Mouse (Mus musculus): Measurements from ENCODE around the gene Efna3. TPM values are rescaled to one million over a fixed set of nuclear protein-coding genes. Genes with fewer than 3 reads are reported as not detected.

Gene Efna3
- total RNA-seq, 2 experiments from 2014 or later = not detected

DNA sequence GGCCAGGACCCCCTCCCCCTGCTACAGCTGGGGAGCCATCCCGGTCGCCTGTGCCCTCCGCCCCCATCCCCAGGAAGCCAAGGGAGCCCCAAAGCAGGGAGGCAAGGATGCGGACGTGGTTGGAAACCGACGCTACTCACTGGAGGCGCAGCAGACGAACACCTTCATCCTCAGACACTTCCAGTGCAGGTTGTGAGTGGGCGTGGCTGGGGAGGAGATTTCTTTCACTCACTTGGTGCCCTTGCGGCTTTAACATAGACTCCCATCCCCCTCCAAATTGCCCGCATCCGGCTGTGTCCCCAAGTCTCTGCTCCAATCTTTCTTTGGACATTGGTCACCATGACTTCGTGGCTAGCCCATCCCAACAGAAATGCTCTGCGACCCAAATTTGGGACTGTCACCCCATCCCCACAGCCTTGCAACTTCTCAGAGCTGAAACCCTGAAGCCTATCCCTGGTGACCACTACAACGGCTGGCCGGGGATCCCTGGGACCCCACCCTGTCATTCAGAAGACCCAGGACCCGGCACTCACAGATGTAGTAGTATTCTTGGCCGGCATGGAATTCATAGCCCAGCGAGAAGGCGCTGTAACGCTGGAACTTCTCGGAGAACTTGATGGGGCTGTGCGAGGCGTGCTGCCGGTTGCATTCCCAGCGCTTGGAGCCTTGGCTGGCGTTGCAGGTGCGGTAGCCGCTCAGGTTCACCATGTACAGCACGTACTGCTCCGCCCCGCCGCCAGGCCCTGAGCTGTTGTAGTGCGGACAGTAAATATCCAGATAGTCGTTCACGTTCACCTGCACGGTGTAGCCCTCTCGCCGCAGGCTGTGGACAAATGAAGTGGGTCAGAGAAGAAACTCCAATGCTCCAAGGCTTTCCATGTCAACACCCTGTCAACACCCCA lies 6.6 kb downstream of the Efna3 start:
- no peak for DNase-seq

DNA sequence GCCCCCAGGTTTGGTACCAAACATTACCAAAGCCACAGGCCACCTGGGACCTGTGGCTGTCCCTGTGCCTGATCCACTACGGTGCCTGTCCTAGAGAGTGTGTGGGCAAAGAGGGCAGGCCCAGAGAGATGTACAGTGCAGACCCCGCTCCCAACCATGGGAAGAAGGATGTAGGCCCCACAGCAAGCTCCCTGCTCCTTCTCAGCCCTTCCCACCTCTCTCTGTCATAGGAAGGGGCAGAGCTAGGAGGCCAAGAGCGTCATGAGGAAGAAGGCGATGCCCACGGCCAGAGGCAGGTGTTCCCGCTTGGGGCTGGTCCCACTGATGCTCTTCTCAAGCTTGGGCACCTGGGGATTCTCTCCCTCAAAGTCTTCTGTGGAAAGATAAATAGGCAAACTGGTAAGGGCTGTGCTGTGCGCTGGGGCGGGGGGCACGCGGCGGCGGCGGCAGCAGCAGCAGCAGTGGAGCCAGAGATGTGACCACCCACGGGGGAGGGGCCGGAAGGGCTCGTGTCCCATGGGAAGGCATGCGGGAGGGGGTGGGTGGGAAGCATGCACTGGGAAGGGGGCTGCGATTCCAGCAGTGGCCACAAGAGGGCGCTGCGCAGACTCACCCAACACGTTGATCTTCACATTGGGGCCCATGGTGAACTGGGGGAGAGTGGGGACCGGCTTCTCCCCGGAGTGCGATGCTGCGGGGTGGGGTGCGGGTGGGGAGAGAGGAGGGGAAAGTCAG lies 7.4 kb downstream of the Efna3 start:
- DNase-seq = peak; percentile 90

DNA sequence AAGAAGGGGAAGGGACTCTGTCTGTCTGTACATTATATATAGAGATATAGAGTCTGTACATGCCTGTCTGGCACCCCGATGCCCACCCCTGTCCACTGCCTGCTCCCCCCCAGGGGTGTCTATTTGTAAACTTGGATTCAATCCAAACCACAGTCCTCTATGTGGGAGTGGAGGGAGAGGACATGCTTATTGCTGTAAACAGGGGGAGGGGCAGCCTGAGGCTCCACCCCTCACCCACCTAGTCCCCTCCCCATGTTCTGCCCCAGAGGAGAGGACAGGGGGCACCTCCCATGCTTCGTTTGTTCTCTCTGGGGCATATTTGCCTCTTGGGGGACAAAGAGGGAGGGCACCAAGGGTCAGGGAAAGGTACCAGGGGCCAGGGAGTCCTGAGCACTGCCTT lies 8.0 kb downstream of the Efna3 start:
- DNase-seq = no peak

GRCm38 (mm10) chr3:89314340-89314739 lies 8.4 kb downstream of the Efna3 start:
- no peak for DNase-seq

DNA sequence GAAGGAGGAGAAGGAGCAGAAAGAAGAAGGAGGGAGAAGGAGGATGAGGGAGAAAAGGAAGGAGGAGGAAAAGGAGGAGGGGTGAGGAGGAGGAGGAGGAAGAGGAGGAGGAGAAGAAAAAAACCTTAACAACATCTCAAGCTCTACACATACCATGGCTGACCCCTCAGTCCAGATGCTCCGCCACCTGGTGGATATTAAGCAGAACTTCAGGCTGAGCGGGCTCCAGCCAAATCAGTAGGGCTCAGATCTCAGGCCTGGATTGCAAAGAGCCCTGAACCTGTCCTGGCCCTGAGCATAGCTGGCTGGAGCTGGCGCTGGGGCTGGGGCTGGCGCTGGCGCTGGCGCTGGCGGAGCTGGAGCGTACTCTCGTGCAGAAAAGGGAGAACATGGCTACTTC lies 14.7 kb downstream of the Efna3 start:
- peak; percentile 64 for DNase-seq

DNA sequence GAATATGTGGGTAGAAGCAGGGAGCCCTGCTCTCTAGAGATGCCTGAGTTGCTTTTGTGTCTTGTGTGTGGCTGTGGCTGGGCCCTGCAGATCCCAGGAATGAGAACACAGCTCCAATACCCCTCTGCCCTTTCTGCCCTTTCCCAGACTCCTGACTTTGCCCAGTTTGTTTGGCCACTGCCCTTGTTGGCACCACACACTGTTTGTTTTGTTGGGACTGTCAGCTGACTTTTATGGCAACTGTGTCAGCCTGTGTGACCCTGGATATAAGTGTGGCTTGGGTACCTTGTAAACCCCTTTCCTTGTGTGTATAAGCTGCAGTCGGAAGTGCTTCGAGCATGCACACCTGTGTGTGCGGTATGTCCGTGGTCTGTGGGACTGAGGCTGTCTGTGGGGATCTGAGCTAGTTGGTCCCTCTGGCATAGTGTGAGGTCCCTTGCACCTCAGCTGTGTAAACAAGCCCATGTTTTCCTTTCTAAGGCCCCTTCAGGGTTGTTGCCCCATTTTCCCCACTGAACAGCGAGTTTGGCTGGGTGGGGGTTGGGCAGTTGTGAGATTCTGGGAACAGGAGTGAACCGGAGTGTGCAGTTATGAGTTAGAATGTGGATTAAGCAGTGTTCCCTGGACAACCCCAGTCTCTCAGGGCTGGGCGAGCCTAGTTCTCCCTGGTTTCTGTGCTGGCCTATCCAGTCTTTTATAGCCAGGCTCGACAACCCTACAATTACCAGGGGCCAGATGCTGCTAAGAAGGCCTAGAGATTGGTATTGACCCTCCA lies 17.0 kb downstream of the Efna3 start:
- DNase-seq = no peak

GRCm38 (mm10) chr3:89305105-89305504 lies 17.7 kb downstream of the Efna3 start:
- DNase-seq = no peak

DNA sequence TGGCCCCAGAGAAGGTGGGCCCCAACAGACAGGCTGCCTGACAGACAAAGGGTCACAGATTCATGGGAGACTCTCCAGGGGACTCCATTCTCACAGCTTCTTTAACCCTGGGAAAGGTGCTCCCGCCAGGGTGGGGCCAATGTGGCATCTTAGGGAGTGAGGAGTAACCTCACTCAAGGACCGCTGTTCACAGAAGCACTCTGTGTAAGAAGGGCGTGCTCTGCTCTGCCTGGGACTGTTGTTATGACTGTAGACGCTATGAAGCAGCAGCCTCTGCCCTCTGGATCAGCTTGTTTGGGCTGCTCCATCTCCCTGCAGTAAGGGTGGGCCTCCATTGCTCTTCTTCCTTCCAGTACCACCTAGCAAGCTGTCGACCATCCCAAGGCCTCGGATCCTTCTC lies 18.3 kb downstream of the Efna3 start:
- DNase-seq = no peak

GRCm38 (mm10) chr3:89300514-89300913 lies 22.3 kb downstream of the Efna3 start:
- DNase-seq = no peak

DNA sequence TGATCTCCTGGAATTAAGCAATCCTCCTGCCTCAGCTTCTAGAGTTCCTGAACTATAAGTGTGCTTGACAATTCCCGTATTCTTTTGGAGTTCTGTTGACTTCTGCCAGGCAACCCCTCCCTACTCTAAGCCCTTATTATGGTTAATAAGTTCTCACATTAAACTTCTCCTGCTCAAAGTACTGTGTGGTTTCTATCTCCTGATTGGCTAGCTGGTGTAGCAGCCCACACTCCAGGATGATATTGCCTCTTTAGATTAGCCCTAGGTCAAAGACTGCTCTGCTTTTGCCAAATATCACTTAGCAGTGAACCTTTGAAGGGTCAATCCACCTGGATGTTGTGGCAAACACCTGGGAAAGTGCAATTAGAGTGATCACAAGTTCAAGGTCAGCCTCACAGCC lies 22.7 kb downstream of the Efna3 start:
- DNase-seq = no peak

DNA sequence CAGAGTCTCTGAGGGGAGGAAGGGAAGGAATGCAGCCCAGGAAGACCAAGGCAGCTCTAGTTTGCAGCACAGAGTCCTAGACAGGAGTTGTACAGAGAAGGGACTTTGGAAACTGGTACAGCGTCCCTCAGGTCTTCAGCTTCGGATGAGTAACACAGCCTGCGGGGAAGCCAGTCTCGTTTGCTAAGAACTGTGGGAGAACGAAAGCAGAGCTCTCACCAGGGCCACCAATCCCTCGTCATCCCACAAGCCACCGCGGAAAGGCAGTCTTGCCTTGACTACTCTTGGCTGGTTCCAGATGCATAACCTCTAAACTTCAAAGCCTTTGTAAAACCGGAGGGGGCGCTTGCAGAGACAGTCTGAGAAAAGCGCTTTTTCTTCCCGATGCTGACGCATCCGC lies 23.3 kb downstream of the Efna3 start:
- DNase-seq = no peak

DNA sequence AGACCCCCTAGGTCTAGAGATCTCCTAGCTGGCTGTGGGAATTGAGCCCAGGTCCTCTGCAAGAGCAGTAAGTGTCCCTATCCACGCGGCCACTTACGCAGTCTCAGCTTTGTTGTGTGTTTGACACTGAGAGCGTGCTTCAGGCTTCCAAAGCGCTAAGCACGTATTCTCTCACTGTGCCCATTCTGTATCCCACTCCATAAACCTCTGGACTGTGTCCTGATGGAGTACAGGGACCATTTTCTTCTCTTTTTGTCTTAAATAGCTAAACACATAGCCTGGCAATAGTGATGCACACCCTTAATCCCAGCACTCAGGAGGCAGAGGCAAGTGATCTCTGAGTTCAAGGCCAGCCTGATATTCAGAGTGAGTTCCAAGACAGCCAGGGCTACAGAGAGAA lies 23.9 kb downstream of the Efna3 start:
- DNase-seq = no peak

DNA sequence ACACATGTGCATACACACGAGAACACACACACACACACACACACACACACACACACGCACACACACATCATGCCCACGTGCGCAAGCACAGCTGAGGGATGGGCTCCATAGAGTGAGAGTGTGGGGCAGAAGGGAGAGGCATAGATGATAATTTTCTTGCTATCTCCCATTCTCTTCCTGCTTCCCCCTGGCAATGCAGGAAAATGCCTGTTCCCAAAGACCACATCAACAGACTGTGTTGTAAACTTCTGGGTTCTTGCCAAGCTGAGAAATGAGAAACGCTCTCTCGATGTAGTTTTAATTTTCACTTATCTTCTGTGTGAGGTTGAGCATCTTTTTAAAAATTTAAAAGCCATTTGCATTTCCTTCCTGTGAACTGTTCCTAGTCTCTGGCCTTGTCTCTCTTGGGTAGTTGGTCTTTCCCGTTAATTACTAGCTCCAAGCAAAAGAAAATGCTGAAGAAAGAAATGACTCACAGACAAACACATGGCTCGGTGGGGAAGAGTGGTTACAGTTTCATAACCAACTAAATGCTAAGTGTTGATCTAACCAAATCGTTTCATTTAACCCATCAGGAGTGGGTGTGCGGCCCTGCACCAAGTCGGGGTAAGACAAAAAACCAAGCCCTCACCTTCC lies 25.9 kb downstream of the Efna3 start:
- no peak for DNase-seq

GRCm38 (mm10) chr3:89295685-89296230 lies 27.0 kb downstream of the Efna3 start:
- no peak for DNase-seq

- no peak for DNase-seq
Measured at GRCm38 (mm10) chr3:89294195-89294594, 28.6 kb downstream of the Efna3 start.

- DNase-seq = no peak
Measured at GRCm38 (mm10) chr3:89293247-89293918, 29.4 kb downstream of the Efna3 start.

GRCm38 (mm10) chr3:89292303-89292702 lies 30.5 kb downstream of the Efna3 start:
- no peak for DNase-seq

DNA sequence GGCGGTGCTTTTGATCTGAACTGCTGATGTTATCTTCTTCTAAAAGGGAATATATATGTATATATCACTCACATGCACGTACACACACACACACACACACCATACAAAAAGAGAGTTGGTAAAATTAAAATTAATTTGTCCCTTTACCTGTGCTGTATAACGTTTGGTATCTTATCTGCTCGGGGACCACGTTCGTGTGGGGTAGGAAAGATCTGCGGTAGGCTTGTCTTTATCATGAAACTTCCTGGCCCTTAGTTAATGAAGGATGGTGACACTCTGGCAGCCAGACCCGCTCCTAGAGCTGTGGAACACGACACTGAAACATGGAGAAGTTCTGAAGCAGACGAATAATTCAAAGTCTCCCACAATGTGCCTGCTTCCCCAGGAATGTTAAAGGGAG lies 30.9 kb downstream of the Efna3 start:
- DNase-seq = no peak

DNA sequence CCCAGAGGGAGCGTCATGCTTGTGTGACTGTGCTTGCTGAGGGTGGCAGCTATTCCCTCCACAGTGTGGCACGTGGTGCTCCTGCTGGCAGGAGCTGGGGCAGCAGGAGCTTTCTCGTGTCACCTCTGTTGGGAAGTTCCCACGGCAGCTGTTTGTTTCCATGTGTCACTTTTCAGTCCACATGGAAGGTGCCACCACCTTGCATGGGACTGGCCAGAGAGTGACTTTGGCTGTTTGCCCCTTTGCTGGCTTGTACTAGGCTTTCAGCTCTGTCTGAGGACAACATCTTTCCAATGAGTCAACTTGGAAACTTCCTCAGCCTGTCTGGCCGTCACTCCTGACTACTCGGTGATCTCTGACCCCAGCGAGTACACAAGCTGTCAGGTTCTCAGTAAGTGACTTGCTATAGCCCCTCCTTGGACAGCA lies 34.2 kb downstream of the Efna3 start:
- DNase-seq = peak; percentile 36

GRCm38 (mm10) chr3:89287286-89287685 lies 35.5 kb downstream of the Efna3 start:
- DNase-seq = no peak

DNA sequence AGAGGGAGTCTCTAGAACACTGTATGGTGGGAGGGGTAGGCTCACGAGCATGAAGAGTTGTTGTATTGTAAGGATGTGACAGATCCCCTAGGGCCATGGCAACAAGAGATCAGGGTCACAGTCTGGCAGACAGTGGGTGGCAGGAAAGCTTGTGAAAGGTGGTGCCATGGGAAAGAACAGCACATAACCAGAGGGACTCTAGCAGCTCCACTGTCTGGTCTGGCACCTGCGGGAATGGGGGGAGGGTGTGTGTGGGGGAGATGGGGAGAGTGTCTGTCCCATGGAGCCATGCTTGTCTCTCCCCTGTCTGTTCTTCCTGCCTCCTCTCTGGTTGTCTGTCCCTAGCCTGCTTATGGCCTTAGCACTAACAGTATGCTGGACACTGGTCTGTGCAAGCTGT lies 37.2 kb downstream of the Efna3 start:
- DNase-seq = no peak

Data from gastrocnemius, postnatal 10 days (tissue).